Mouse (Mus musculus): ENCODE results near the gene Uvrag. TPM values are rescaled to one million over a fixed set of nuclear protein-coding genes. Genes with fewer than 3 reads are reported as not detected.

The Uvrag gene
- polyA plus RNA-seq, 1 experiment from 2014 or later = 15.7 TPM

DNA sequence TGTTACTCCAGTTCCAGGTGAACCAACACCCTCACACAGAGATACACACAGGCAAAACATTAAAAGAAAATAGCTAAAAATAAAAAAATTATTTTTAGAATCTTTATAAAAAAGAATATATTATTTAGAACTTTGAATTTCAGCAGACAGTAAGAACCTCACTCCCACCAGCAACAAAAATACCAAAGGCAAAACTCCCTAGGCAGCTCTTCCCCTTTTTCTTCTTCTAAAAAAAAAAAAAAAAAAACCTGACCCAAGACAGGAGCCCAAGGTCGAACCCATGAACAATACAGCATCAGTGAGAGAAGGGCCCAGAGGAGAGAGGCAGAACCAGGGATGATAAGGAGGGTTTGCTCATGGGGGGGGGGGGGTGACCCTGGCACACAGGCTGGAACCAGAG, 8.1 kb upstream of the Uvrag start:
- no peak overlapping the region for H3K4me3 ChIP-seq
- no peak overlapping the region for H3K4me2 ChIP-seq (replicated peaks)
- 62% methylated on average over 1 of the region's 1 CpGs for WGBS
- peaks cover 11% of the 10 kb centered on the region; the same call in 1 of the 2 replicates for H3K27me3 ChIP-seq
- H3K9ac ChIP-seq (replicated peaks) = no peak overlapping the region
- H3K27ac ChIP-seq (replicated peaks) = no peak overlapping the region
- H3K36me3 ChIP-seq = no peaks in the 10 kb centered on the region
- ATAC-seq (ENCODE audit: low FRiP score, low read depth) = no peak
- no peaks in the 10 kb centered on the region for H3K4me1 ChIP-seq
- H3K9me3 ChIP-seq = no peaks in the 10 kb centered on the region

DNA sequence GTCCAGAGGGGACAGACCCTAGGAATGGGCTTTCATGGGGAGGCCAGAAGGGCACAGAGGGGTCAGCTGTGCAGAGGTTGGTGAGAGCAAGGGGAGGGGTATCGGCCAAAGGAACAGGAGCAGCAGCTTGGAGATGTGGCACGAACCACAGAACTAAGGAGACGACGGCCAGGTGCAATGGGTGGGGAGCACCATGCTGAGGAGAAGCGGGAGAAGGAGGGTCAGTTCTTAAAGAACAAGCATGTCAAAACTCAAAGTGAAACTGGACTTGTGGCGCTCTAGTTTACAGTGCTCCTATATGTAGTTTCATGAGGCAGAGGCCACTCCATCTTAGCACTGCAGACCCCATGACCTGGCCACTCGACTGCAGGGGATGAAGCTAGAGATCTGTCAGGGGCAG, 6.6 kb upstream of the Uvrag start:
- Histone ChIP-seq H3K9me3 (no peaks in the 10 kb centered on the region), H3K4me1 (no peaks in the 10 kb centered on the region), H3K27ac (replicated peaks) (no peak overlapping the region), H3K4me3 (no peak overlapping the region), H3K4me2 (replicated peaks) (no peak overlapping the region), H3K9ac (replicated peaks) (no peak overlapping the region), H3K36me3 (no peaks in the 10 kb centered on the region), H3K27me3 (peaks cover 14% of the 10 kb centered on the region; the same call in 1 of the 2 replicates)
- no peak for ATAC-seq (ENCODE audit: low FRiP score, low read depth)
- WGBS = 89% methylated on average over 7 of the region's 7 CpGs

DNA sequence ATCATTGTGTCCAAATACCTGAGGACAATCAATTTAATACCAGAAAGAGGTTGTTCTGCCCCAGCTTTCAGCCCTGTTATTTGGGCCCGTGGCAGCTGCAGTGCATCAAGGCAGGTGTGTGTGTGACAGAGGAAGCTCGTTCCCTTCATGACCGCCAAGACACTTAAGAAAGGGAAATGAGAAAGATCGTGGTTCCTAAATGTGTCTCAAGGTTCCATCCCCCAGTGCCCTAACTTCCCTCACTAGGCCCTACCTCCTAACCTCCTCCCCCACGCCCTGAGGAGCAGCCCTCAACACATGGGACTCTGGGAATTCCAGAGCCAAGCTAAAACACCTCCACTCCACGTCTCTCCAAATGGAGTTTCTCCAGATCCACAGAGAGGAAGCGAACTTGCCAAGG, 6.0 kb upstream of the Uvrag start:
- WGBS = 77% methylated on average over 7 of the region's 7 CpGs
- H3K9me3 ChIP-seq = no peaks in the 10 kb centered on the region
- no peak overlapping the region for H3K27ac ChIP-seq (replicated peaks)
- no peaks in the 10 kb centered on the region for H3K36me3 ChIP-seq
- ATAC-seq (ENCODE audit: low FRiP score, low read depth) = no peak
- H3K4me2 ChIP-seq (replicated peaks) = no peak overlapping the region
- H3K9ac ChIP-seq (replicated peaks) = no peak overlapping the region
- H3K4me1 ChIP-seq = peaks cover 4% of the 10 kb centered on the region
- H3K4me3 ChIP-seq = no peak overlapping the region
- H3K27me3 ChIP-seq = peaks cover 20% of the 10 kb centered on the region; the same call in 1 of the 2 replicates

DNA sequence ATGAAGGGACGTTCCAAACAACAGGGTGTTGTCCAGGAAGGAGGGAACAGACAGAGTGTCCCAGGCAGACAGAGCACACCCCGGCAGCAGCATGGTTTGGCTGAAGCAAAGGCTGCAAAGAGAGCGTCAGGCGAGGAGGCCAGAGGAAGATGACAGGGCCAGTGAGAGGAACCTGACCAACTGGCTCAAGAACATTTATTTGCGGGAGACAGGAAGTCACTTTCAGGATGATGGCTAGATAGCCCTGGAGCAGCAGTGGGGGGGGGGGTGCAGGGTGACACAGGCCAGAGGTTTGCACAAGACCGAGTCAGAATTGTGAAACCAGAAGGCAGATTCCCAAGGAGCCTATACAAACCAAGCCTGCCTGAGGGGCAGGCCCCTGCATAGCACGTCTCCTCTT, 5.1 kb upstream of the Uvrag start:
- peaks cover 21% of the 10 kb centered on the region; the same call in 1 of the 2 replicates for H3K27me3 ChIP-seq
- H3K4me3 ChIP-seq = no peak overlapping the region
- no peaks in the 10 kb centered on the region for H3K9me3 ChIP-seq
- no peak for ATAC-seq (ENCODE audit: low FRiP score, low read depth)
- WGBS = 75% methylated on average over 7 of the region's 7 CpGs
- no peak overlapping the region for H3K4me2 ChIP-seq (replicated peaks)
- H3K9ac ChIP-seq (replicated peaks) = no peak overlapping the region
- H3K4me1 ChIP-seq = peaks cover 7% of the 10 kb centered on the region
- H3K36me3 ChIP-seq = no peaks in the 10 kb centered on the region
- no peak overlapping the region for H3K27ac ChIP-seq (replicated peaks)

DNA sequence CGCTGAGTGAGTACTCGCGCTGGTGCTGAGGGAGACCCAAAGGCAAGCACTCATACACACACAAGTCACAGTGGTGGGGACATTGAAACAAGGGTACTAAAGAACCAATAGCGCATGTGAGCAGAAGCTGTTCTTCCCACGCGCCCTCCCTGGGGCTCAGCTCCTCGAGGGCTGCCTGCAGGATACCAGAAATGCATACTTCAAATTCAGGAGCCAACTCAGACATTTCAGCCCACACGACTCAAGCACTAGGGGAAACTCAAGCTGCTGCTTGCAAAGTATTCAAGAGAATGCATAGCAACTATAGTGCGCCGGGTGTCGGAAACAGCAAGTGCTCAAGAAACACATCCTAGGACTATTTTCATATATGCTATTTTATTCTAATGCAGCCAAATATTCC, 3.7 kb upstream of the Uvrag start:
- no peak overlapping the region for H3K9ac ChIP-seq (replicated peaks)
- peaks cover 21% of the 10 kb centered on the region for H3K27me3 ChIP-seq
- no peak for ATAC-seq (ENCODE audit: low FRiP score, low read depth)

DNA sequence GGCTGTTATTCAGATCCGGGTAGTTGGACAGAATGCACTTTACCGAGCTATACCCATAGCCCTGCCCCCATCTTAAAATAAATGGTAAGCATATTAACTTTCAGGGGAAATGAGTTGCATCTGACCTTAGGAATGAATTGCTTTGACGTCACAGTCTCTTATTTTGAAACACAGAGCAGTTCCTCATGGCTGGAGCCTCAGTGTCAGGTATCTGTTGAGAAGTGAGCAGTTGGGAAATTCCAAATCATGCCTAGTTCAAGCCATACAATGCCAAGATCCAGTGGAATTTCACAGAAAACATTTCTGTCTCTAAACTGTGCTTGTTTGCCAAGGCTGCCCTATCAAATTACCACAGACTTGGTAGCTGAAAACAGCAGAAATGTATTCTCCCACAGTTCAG, 2.3 kb upstream of the Uvrag start:
- no peak overlapping the region for H3K9ac ChIP-seq (replicated peaks)
- no peaks in the 10 kb centered on the region for H3K36me3 ChIP-seq
- WGBS = 83% methylated on average over 3 of the region's 3 CpGs
- no peak overlapping the region for H3K4me3 ChIP-seq
- H3K4me1 ChIP-seq = peaks cover 21% of the 10 kb centered on the region
- H3K27ac ChIP-seq (replicated peaks) = no peak overlapping the region
- H3K4me2 ChIP-seq (replicated peaks) = no peak overlapping the region
- ATAC-seq (ENCODE audit: low FRiP score, low read depth) = no peak
- H3K9me3 ChIP-seq = no peaks in the 10 kb centered on the region
- H3K27me3 ChIP-seq = peaks cover 21% of the 10 kb centered on the region

More for the DNA sequence above, 3.7 kb upstream of the Uvrag start:
- no peaks in the 10 kb centered on the region for H3K36me3 ChIP-seq
- H3K4me1 ChIP-seq = peaks cover 15% of the 10 kb centered on the region
- 74% methylated on average over 11 of the region's 11 CpGs for WGBS
- H3K27ac ChIP-seq (replicated peaks) = no peak overlapping the region
- H3K9me3 ChIP-seq = no peaks in the 10 kb centered on the region
- no peak overlapping the region for H3K4me3 ChIP-seq
- no peak overlapping the region for H3K4me2 ChIP-seq (replicated peaks)

DNA sequence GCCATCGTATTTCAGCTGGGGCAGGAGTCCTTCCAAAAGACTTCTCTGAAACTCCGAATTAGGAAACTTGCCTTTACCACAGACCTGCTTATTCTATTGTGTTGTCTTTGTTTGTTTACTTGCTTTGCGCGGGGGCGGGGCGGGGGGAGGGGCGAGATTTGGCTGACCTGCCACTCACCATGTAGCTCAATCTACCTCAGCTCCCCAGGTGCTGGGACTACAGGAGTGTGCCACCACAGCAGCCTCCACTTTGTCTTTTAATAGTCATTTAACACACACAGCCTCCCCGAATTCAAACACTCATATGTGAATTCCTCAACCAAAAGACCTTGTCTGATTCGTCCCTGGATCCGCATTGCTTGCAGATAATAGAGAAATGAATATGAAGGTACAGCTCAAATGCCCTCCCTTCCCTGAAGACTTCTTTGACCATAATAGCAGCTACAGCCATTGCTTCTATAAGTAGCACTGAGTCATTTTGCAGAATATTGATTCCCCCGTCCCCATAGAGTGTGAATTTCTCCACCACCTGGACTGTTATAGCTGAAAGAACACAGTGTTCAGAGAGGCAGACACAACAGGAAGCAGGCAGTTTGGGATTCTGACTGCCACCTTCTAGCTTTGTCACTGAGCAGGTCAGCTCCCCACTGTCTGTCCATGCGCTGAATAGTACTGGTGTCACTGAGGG, 1.1 kb upstream of the Uvrag start:
- peaks cover 21% of the 10 kb centered on the region for H3K27me3 ChIP-seq
- H3K4me2 ChIP-seq (replicated peaks) = peak overlapping the region; percentile 82
- peak overlapping the region; percentile 95 for H3K4me3 ChIP-seq
- H3K4me1 ChIP-seq = peaks cover 21% of the 10 kb centered on the region
- no peaks in the 10 kb centered on the region for H3K36me3 ChIP-seq
- peak overlapping the region; percentile 47; the same call in 1 of the 2 replicates for H3K9ac ChIP-seq (replicated peaks)
- WGBS = 34% methylated on average over 12 of the region's 12 CpGs
- H3K9me3 ChIP-seq = no peaks in the 10 kb centered on the region
- H3K27ac ChIP-seq (replicated peaks) = peak overlapping the region; percentile 52; the same call in 1 of the 2 replicates
- ATAC-seq (ENCODE audit: low FRiP score, low read depth) = no peak

DNA sequence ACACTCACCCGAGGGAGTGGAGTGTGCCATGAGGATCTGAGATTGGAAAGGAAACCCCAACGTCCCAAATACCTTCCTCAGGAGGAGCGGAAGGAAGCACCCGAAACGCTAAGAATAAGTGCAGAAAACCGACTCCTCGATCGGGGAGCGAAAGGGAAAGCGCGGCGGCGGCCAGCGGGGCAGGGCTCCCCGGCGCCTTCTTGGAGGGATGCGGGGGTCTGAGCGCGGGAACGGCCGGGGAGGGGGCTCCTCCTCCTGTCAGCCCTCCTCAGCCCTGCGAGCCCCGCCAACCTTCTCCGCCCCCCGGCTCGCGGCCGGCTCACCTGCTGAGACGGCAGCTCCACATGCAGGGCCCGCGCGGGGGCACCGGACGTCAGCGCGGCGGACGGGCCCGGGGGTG, 430 bp downstream of the Uvrag start:
- H3K9me3 ChIP-seq = peaks cover under 1% of the 10 kb centered on the region; the same call in 1 of the 2 replicates
- peak overlapping the region; percentile 82 for H3K4me2 ChIP-seq (replicated peaks)
- H3K9ac ChIP-seq (replicated peaks) = peak overlapping the region; percentile 88
- peaks cover 21% of the 10 kb centered on the region for H3K4me1 ChIP-seq
- H3K27ac ChIP-seq (replicated peaks) = peak overlapping the region; percentile 88
- H3K4me3 ChIP-seq = peak overlapping the region; percentile 95
- WGBS = under 1% methylated on average over 33 of the region's 39 CpGs
- peaks cover 13% of the 10 kb centered on the region for H3K27me3 ChIP-seq
- H3K36me3 ChIP-seq = no peaks in the 10 kb centered on the region
- ATAC-seq (ENCODE audit: low FRiP score, low read depth) = no peak; the same call in 1 of the 2 replicates

DNA sequence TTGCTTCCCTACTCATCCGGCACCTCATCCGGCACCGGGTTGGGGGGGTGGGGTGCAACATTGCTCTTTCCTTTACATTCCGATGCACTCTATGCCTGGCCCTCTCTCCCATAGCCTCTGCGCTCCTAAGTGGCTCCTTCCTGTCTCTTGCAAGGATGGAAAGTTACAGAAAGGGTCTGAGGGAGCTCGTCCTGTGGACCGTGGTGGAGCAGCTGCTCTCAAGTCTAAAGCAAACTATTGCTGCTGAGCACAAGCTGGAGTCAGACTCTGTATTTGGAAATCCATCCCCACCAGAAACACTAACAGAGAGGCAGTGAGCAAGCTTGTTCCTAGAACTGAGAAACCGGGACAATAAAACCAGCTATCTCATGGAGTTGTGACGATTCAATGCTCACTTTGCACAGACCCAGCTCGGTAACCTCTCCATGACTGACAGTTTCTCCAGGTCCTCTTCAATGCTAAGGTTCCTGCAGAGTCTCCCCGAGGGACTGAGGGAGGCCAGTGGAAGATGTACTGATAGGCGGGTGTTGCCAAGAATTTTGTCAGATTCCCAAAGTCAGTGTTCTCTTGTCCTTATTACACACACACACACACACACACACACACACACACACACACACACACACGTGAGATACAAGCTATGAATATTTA, 975 bp downstream of the Uvrag start:
- H3K9ac ChIP-seq (replicated peaks) = peak overlapping the region; percentile 88
- peaks cover 21% of the 10 kb centered on the region for H3K4me1 ChIP-seq
- 0 out of 2 replicates have a peak overlapping the region, but pooled peaks have one; percentile 10 for H3K27ac ChIP-seq (replicated peaks)
- peaks cover 10% of the 10 kb centered on the region for H3K27me3 ChIP-seq
- peak overlapping the region; percentile 95 for H3K4me3 ChIP-seq
- peak overlapping the region; percentile 82 for H3K4me2 ChIP-seq (replicated peaks)
- 2% methylated on average over 13 of the region's 13 CpGs for WGBS
- H3K9me3 ChIP-seq = peaks cover 6% of the 10 kb centered on the region; the same call in 1 of the 2 replicates
- H3K36me3 ChIP-seq = no peaks in the 10 kb centered on the region
- ATAC-seq (ENCODE audit: low FRiP score, low read depth) = no peak

DNA sequence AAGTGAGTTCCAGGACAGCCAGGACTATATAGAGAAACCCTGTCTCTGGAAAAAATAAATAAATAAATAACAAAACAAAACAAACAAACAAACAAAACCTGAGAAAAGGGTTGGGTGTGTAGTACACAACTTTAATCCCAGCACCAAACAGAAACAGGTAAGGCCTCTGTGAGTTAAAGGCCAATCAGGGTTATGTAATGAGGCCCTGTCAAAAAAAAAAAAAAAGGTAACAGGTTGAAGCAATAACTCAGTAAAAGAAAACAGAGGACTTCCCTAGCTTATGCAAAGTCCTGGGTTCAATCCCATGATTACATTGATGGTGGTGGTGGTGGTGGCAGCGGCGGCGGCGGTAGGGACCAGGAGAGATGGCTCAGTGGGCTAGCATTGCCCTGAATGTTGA, 3.4 kb downstream of the Uvrag start:
- Histone ChIP-seq H3K4me2 (replicated peaks) (no peak overlapping the region), H3K4me1 (peaks cover 21% of the 10 kb centered on the region), H3K9ac (replicated peaks) (no peak overlapping the region), H3K27ac (replicated peaks) (no peak overlapping the region), H3K36me3 (no peaks in the 10 kb centered on the region), H3K9me3 (peaks cover 8% of the 10 kb centered on the region; the same call in 1 of the 2 replicates), H3K27me3 (peaks cover 7% of the 10 kb centered on the region), H3K4me3 (no peak overlapping the region)
- 100% methylated on average over 4 of the region's 4 CpGs for WGBS
- ATAC-seq (ENCODE audit: low FRiP score, low read depth) = no peak

DNA sequence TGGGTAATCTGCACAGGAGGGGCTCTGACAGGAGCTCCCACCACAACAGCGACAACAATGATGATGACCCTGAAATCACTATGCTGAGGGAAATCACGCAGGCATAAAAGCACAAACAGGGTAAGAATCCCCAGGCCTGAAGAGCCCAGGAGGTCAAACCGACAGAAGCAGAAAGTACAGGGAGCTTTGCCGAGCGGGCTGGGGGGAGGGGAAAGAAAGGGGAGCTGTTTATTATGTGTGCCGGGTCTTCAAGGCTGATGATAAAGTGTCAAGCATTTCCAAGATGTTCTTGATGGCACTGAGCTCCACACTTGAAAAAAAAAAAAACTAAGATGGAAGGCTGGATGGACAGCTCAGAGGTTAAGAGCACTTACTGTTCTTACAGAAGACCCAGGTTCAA, 4.2 kb downstream of the Uvrag start:
- no peak for ATAC-seq (ENCODE audit: low FRiP score, low read depth)
- Histone ChIP-seq H3K4me1 (peaks cover 15% of the 10 kb centered on the region), H3K4me2 (replicated peaks) (no peak overlapping the region), H3K9ac (replicated peaks) (no peak overlapping the region), H3K36me3 (no peaks in the 10 kb centered on the region), H3K9me3 (peaks cover 8% of the 10 kb centered on the region; the same call in 1 of the 2 replicates), H3K4me3 (no peak overlapping the region), H3K27me3 (no peaks in the 10 kb centered on the region; the same call in 1 of the 2 replicates), H3K27ac (replicated peaks) (no peak overlapping the region)
- WGBS = 54% methylated on average over 6 of the region's 6 CpGs

DNA sequence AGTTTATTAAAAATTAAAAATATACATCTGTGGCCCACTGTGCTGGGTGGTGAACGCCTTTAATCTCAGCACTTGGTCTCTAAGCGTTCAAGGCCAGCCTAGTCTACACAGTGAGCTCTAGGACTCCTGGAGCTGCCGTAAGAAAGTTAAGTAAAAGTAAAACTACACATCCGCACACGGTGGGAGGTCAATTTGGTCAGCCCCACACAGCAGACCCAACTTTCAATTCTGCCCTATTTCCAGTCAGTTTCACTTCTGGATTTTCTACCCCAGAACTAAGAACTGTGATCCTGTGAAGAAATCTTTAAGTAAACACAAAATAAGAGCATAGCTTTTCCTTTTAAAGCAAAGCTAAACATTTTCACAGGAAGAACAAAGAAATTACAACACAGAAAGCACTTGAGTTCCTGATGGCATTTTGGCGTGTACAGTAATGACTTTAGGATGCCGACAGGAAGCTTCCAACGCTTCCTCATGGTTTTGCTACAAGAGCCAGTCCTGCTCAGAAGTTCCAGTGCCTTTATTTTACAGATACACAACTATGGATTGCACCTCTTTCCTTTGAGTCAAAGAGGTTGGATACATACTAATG, 7.0 kb downstream of the Uvrag start:
- no peak for ATAC-seq (ENCODE audit: low FRiP score, low read depth)
- H3K9ac ChIP-seq (replicated peaks) = no peak overlapping the region
- WGBS = 93% methylated on average over 8 of the region's 8 CpGs
- H3K4me1 ChIP-seq = no peaks in the 10 kb centered on the region
- no peak overlapping the region for H3K4me3 ChIP-seq
- no peak overlapping the region for H3K27ac ChIP-seq (replicated peaks)
- H3K27me3 ChIP-seq = no peaks in the 10 kb centered on the region
- H3K4me2 ChIP-seq (replicated peaks) = no peak overlapping the region
- peaks cover 8% of the 10 kb centered on the region; the same call in 1 of the 2 replicates for H3K9me3 ChIP-seq
- no peaks in the 10 kb centered on the region for H3K36me3 ChIP-seq

Data from midbrain, embryonic 12.5 days (tissue).